Mouse (Mus musculus) liver, embryonic 14.5 days (tissue): Measurements from ENCODE around the gene Nudt17. TPM values are rescaled to one million over a fixed set of nuclear protein-coding genes. Genes with fewer than 3 reads are reported as not detected.
A peak's percentile ranks its signal among the peaks of the same experiment; 100 is the strongest.

Experiments
- ATAC-seq: fragments of 200-750 bp; cut with Nextera tagmentation; 2 replicates; pipeline ENCODE4 v1.8.0; 2017; ENCODE audit warnings: moderate number of reproducible peaks, mild to moderate bottlenecking, moderate library complexity; ENCODE audit not compliant: insufficient read depth
- DNase-seq, 3 experiments: peaks; one replicate each; pipeline ENCODE4 v3.0.0-alpha.2; 2012 to 2013; ENCODE audit warnings: low read depth in 3 of 3, low spot score in 3 of 3
- H3K27ac ChIP-seq: fragments of 300-500 bp; sonication (generic); 2 replicates; pipeline ENCODE4 v1.5.1; 2014; ENCODE audit warnings: moderate library complexity, mild to moderate bottlenecking, control low read depth, inconsistent platforms
- H3K27me3 ChIP-seq: fragments of 300-500 bp; sonication (generic); 2 replicates; pipeline ENCODE4 v1.6.1; 2014; ENCODE audit warnings: mild to moderate bottlenecking, low read length, moderate library complexity; ENCODE audit not compliant: control insufficient read depth, insufficient read depth
- H3K36me3 ChIP-seq: fragments of 300-500 bp; sonication (generic); replicated peaks from 2 replicates; pipeline ENCODE4 v1.6.1; 2014; ENCODE audit warnings: low read depth; ENCODE audit not compliant: control insufficient read depth, insufficient read depth
- H3K4me1 ChIP-seq, 2 experiments: fragments of 200-500 bp in 1 of 2; fragments of 300-500 bp in 1 of 2; sonication (generic) in 1 of 2; replicated peaks; 2 replicates each; pipeline ENCODE4 v1.6.1; 2012 to 2014; ENCODE audit warnings: antibody characterized with exemption in 1 of 2, inconsistent platforms in 1 of 2, low read length in 1 of 2; ENCODE audit not compliant: control insufficient read depth in 2 of 2, insufficient read depth in 2 of 2
- H3K4me2 ChIP-seq: fragments of 300-500 bp; sonication (generic); 2 replicates; pipeline ENCODE4 v1.6.1; 2014; ENCODE audit warnings: low read depth, mild to moderate bottlenecking, control low read depth, moderate library complexity
- H3K4me3 ChIP-seq, 2 experiments: fragments of 200-500 bp in 1 of 2; fragments of 300-500 bp in 1 of 2; sonication (generic) in 1 of 2; 2 replicates each; pipeline ENCODE4 v1.5.1; 2012 to 2014; ENCODE audit warnings: low read depth in 2 of 2, low read length in 2 of 2, mild to moderate bottlenecking in 2 of 2, control low read depth in 1 of 2, inconsistent platforms in 1 of 2, moderate library complexity in 1 of 2; ENCODE audit not compliant: insufficient read depth in 1 of 2
- H3K9ac ChIP-seq: fragments of 300-500 bp; sonication (generic); replicated peaks from 2 replicates; pipeline ENCODE4 v1.6.1; 2014; ENCODE audit warnings: mild to moderate bottlenecking, control low read depth, moderate library complexity
- H3K9me3 ChIP-seq: fragments of 300-500 bp; sonication (generic); 2 replicates; pipeline ENCODE4 v1.6.1; 2016; ENCODE audit warnings: low read length, mixed read lengths; ENCODE audit not compliant: control insufficient read depth
- CTCF ChIP-seq: IDR thresholded peaks from 2 replicates; pipeline ENCODE4 v1.5.1; 2016; ENCODE audit warnings: antibody characterized with exemption, low read depth, control low read depth
- EP300 ChIP-seq: IDR thresholded peaks from 2 replicates; pipeline ENCODE4 v1.6.1; 2016; ENCODE audit warnings: antibody characterized with exemption, low read depth
- WGBS: fragments of 180-500 bp; shearing (Covaris S2); extraction: QIAGEN DNeasy Blood & Tissue Kit; methylation state at CpG from one replicate; pipeline ENCODE4 v1.1.7; 2014; ENCODE audit not compliant: insufficient replicate concordance; 5-methylcytosine and 5-hydroxymethylcytosine counted together
- polyA plus RNA-seq, 2 experiments: library from polyadenylated mRNA; depleted of rRNA in 1 of 2; stranded (reverse) in 1 of 2; unstranded in 1 of 2; fragments of >200 nt; fragmentation: Nextera tagmentation in 1 of 2; extraction: Ambion mirVana in 1 of 2; gene quantifications; 2 replicates each; pipeline versions ENCODE4 v1.2.1 to v1.2.3; 2012 to 2014

Nudt17 gene
- polyA plus RNA-seq, 2 experiments, result 0.65 to 1.4 TPM

DNA sequence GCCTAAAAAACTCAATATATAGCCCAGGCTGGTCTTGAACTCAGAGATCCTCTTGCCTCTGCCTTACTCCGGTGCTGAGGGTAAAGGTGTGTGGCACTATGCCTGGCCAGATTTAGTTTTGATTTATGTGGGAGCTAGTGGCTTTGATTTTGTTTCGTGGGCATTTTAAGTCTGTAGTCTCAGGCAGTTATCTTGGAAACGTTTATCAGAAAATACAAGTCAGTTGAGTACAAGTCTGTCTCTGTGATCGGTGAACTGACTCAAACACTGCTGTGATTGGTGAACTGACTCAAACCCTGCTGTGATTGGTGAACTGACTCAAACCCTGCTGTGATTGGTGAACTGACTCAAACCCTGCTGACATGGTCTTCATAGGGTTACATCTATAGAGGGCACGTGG, 22.4 kb upstream of the Nudt17 start:
- no peaks in the 10 kb centered on the region for H3K9me3 ChIP-seq
- no peak for TF ChIP-seq CTCF
- TF ChIP-seq EP300, result no peak
- ATAC-seq, result no peak
- H3K36me3 ChIP-seq, result no peaks in the 10 kb centered on the region
- no peak overlapping the region for H3K27ac ChIP-seq
- WGBS, result 37% methylated on average over 5 of the region's 5 CpGs
- no peak overlapping the region for H3K4me3 ChIP-seq
- H3K9ac ChIP-seq, result no peak overlapping the region
- peaks cover 12 to 14% of the 10 kb centered on the region in 2 experiments for H3K4me1 ChIP-seq
- H3K27me3 ChIP-seq, result no peaks in the 10 kb centered on the region
- H3K4me2 ChIP-seq, result no peak overlapping the region
- DNase-seq, result no peak

GRCm38 (mm10) chr3:96729403-96729784, 21.0 kb upstream of the Nudt17 start:
- no peaks in the 10 kb centered on the region for H3K9me3 ChIP-seq
- H3K9ac ChIP-seq, result no peak overlapping the region; the same call in 1 of the 2 replicates
- H3K4me2 ChIP-seq, result peak overlapping the region; percentile 90
- TF ChIP-seq EP300, result no peak
- TF ChIP-seq CTCF, result no peak; the same call in 1 of the 2 replicates
- 40% methylated on average over 3 of the region's 3 CpGs for WGBS
- no peaks in the 10 kb centered on the region for H3K36me3 ChIP-seq
- no peak overlapping the region for H3K27ac ChIP-seq
- DNase-seq, result peak in 1 of 3 experiments; percentile 33
- no peak for ATAC-seq
- peaks cover 14 to 15% of the 10 kb centered on the region in 2 experiments for H3K4me1 ChIP-seq
- peak overlapping the region in 1 of 2 experiments; percentile 91; a peak in 1 of 4 replicates for H3K4me3 ChIP-seq
- no peaks in the 10 kb centered on the region for H3K27me3 ChIP-seq

DNA sequence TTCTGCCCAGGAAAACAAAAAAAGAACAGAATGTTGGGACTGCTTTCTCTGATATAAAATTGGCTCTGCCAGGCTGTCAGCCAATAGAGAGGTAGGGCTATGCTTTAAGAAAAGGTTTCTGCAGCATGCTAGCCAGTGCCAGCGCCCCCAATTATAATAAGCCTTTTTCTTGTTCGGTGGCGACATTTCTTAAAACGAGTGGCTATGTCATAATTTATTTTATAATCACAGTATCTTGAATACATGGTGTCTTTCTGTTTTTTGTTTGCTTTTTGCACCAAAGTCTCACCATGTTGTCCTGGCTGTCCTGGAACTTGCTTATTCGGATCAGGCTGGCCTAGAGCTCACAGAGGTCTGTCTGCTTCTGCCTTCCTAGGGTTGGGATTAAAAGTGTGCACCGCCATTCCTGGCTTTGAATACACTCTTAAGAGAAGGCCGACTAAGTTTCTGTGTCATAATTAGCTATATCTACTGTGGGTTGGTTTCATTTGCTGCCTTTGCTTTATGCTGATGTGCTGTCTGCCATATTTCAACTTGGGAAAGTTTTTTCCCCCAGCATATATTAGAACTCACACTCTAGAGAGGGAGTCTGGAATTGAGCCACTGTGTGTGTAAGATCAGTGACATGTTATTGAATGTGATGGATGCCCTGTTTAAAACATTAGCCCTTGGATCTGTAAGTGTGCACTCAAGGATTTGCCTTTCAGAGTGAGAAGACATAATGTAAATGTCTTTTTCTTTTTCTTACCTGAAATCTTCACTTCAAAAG, 20.5 kb upstream of the Nudt17 start:
- H3K9me3 ChIP-seq, result no peaks in the 10 kb centered on the region
- H3K27ac ChIP-seq, result peak overlapping the region; percentile 82
- TF ChIP-seq EP300, result no peak
- peaks cover 9 to 15% of the 10 kb centered on the region in 2 experiments for H3K4me1 ChIP-seq
- peak overlapping the region; percentile 90 for H3K4me2 ChIP-seq
- WGBS, result 60% methylated on average over 7 of the region's 7 CpGs
- ATAC-seq (no peak), DNase-seq (no peak)
- peaks cover 3% of the 10 kb centered on the region; the same call in 1 of the 2 replicates for H3K36me3 ChIP-seq
- peak overlapping the region; percentile 88 to 91 for H3K4me3 ChIP-seq
- no peaks in the 10 kb centered on the region for H3K27me3 ChIP-seq
- H3K9ac ChIP-seq, result peak overlapping the region; percentile 95

- Histone ChIP-seq H3K9me3 (no peaks in the 10 kb centered on the region), H3K4me3 (peak overlapping the region; percentile 88 to 91), H3K4me1 (peaks cover 9 to 15% of the 10 kb centered on the region in 2 experiments), H3K27ac (peak overlapping the region; percentile 82), H3K36me3 (peaks cover 3% of the 10 kb centered on the region; the same call in 1 of the 2 replicates), H3K27me3 (no peaks in the 10 kb centered on the region), H3K9ac (peak overlapping the region; percentile 95), H3K4me2 (peak overlapping the region; percentile 90)
- ATAC-seq, result peak; percentile 49; the same call in 1 of the 2 replicates
- TF ChIP-seq CTCF, result no peak
- no peak for TF ChIP-seq EP300
- DNase-seq, result peak in 1 of 3 experiments; percentile 29
- WGBS, result 1% methylated on average over 42 of the region's 42 CpGs
These were observed 19.7 kb upstream of the Nudt17 start for GRCm38 (mm10) chr3:96727828-96728633.

GRCm38 (mm10) chr3:96727343-96727827, 19.0 kb upstream of the Nudt17 start, which contains the start of the genes Polr3c and Rnf115:
TSS of gene Polr3c (minus strand) at chr3:96727628.
TSS of gene Rnf115 (plus strand) at chr3:96727664.
- H3K4me3 ChIP-seq, result peak within 1 kb of the TSS; percentile 91 to 100
- H3K4me1 ChIP-seq, result peaks cover 13 to 15% of the 10 kb centered on the region in 2 experiments
- peak within 1 kb of the TSS; percentile 95 for H3K9ac ChIP-seq
- DNase-seq (peak; percentile 92), ATAC-seq (peak; percentile 99)
- H3K9me3 ChIP-seq, result no peaks in the 10 kb centered on the region
- no peaks in the 10 kb centered on the region for H3K27me3 ChIP-seq
- peaks cover 3% of the 10 kb centered on the region; the same call in 1 of the 2 replicates for H3K36me3 ChIP-seq
- H3K27ac ChIP-seq, result peak within 1 kb of the TSS; percentile 82
- WGBS, result under 1% methylated on average over 52 of the region's 52 CpGs
- TF ChIP-seq CTCF (no peak), EP300 (no peak)
- H3K4me2 ChIP-seq, result peak within 1 kb of the TSS; percentile 90
